Mouse (Mus musculus) bone marrow, adult 2 months (tissue): ENCODE data around the gene Ccnb1. TPM values are rescaled to one million over a fixed set of nuclear protein-coding genes. Genes with fewer than 3 reads are reported as not detected.
"Not testable (repeated sequence)": the region's sequence is repeated elsewhere in the genome, so short reads cannot be mapped to it uniquely, and the experiment has no call there.

Experiments
- H3K27ac ChIP-seq: fragments of 200-500 bp; 2 replicates; pipeline ENCODE4 v1.5.1; 2012; ENCODE audit warnings: low read depth, mild to moderate bottlenecking, control low read depth, inconsistent platforms, low read length; ENCODE audit not compliant: control insufficient read depth, poor library complexity, insufficient read depth
- H3K4me1 ChIP-seq: fragments of 200-500 bp; 2 replicates; pipeline ENCODE4 v1.6.1; 2011; ENCODE audit warnings: low read length; ENCODE audit not compliant: control insufficient read depth, insufficient read depth
- H3K4me3 ChIP-seq: fragments of 200-500 bp; replicated peaks from 2 replicates; pipeline ENCODE3; 2011; ENCODE audit warnings: mild to moderate bottlenecking, low read depth, low read length, control low read depth; ENCODE audit not compliant: control insufficient read depth
- CTCF ChIP-seq: fragments of 200-500 bp; IDR thresholded peaks from 2 replicates; pipeline ENCODE4 v1.5.1; 2011; ENCODE audit warnings: low read length, control low read depth; ENCODE audit not compliant: control insufficient read depth, insufficient read depth
- POLR2A ChIP-seq: fragments of 200-500 bp; IDR thresholded peaks from 2 replicates; pipeline ENCODE4 v1.6.1; 2011; ENCODE audit warnings: low read depth, mild to moderate bottlenecking, control low read depth, low read length, borderline replicate concordance; ENCODE audit not compliant: control insufficient read depth
- WGBS: fragments of 180-500 bp; shearing (Covaris S2); methylation state at CpG from one replicate; pipeline ENCODE4 v1.1.7; 2018; 5-methylcytosine and 5-hydroxymethylcytosine counted together
- polyA plus RNA-seq: library from polyadenylated mRNA; stranded (reverse); fragments of >200 nt; gene quantifications from 2 replicates; pipeline ENCODE4 v1.2.4, GENCODE M21; 2011; ENCODE audit warnings: low replicate concordance; ENCODE audit not compliant: missing spikeins, insufficient read depth, insufficient read length

The Ccnb1 gene
- polyA plus RNA-seq, 1 experiment, result 75.7 TPM

GRCm38 (mm10) chr13:100742831-100743230, 43.5 kb downstream of the Ccnb1 start:
- Histone ChIP-seq H3K4me1 (no peaks in the 10 kb centered on the region), H3K27ac (no peak overlapping the region), H3K4me3 (peak overlapping the region; percentile 4)
- WGBS, result 83% methylated on average over 5 of the region's 5 CpGs
- TF ChIP-seq POLR2A, result no peak
- TF ChIP-seq CTCF, result no peak

DNA sequence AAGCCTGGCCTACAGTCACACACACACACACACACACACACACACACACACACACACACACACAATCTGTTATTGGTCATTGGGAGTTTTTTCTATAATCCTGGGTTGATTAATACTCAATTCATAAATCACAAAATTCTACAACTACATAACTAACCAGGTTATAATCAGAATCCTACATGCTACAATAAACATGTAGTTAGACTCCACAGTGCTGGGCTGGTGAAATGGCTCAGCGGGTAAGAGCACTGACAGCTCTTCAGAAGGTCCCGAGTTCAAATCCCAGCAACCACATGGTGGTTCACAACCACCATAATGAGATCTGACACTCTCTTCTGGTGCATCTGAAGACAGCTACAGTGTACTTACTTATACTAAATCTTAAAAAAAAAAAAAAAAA, 53.6 kb downstream of the Ccnb1 start:
- WGBS, result 94% methylated on average over 2 of the region's 2 CpGs
- H3K27ac ChIP-seq, result no peak overlapping the region
- H3K4me3 ChIP-seq, result no peak overlapping the region
- H3K4me1 ChIP-seq, result peaks cover 1% of the 10 kb centered on the region; the same call in 1 of the 2 replicates
- TF ChIP-seq POLR2A, result no peak
- no peak for TF ChIP-seq CTCF

DNA sequence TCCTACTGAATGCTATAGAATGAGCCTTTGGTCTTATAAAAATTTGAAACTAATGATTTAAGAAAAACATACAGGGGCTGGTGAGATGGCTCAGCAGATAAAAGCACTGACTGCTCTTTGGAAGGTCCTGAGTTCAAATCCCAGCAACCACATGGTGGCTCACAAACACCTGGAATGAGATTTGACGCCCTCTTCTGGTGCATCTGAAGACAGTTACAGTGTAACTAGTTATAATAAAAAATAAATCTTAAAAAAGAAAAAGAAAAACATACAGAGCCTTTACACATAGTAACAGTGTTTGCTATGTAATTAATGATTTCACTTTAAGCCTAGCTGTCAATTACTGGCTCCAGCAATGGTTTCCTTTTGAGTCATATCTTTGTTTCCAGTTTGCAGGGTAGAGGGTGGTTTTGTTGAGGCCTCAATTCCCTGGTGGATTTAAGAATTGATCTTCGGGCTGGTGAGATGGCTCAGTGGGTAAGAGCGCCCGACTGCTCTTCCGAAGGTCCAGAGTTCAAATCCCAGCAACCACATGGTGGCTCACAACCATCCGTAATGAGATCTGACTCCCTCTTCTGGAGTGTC, 54.8 kb downstream of the Ccnb1 start:
- not testable (repeated sequence) for H3K4me3 ChIP-seq, H3K4me1 ChIP-seq, H3K27ac ChIP-seq
- WGBS, result 90% methylated on average over 6 of the region's 6 CpGs

- under 1% methylated on average over 19 of the region's 19 CpGs for WGBS
- TF ChIP-seq POLR2A, result no peak
- no peak; the same call in 1 of the 2 replicates for TF ChIP-seq CTCF
- Histone ChIP-seq H3K4me3 (peak within 1 kb of the TSS; percentile 98), H3K27ac (peak within 1 kb of the TSS; percentile 72), H3K4me1 (peaks cover 1% of the 10 kb centered on the region; the same call in 1 of the 2 replicates)
These were observed 55.6 kb downstream of the Ccnb1 start, which contains the start of gene Cdk7 for GRCm38 (mm10) chr13:100730861-100731176. TSS of gene Cdk7 (minus strand) at chr13:100730939.

GRCm38 (mm10) chr13:100730153-100730860, 56.1 kb downstream of the Ccnb1 start:
- TF ChIP-seq CTCF, result no peak
- TF ChIP-seq POLR2A, result no peak

More at GRCm38 (mm10) chr13:100730153-100730860, 56.1 kb downstream of the Ccnb1 start:
- H3K4me1 ChIP-seq, result peaks cover 1% of the 10 kb centered on the region; the same call in 1 of the 2 replicates
- peak overlapping the region; percentile 72 for H3K27ac ChIP-seq
- peak overlapping the region; percentile 98 for H3K4me3 ChIP-seq
- WGBS, result under 1% methylated on average over 30 of the region's 30 CpGs

Other genes starting within 250 kb of the Ccnb1 start
- gene Ocln, start 233.9 kb downstream of the Ccnb1 start, polyA plus RNA-seq, result 0.60 TPM in 1 of 2 replicates, not detected in the other
- 1.4 TPM in 1 of 2 replicates, not detected in the other for gene Marveld2, start 169.6 kb downstream of the Ccnb1 start, polyA plus RNA-seq
- gene Ak6, start 135.6 kb downstream of the Ccnb1 start, polyA plus RNA-seq, result 65.5 and 83.2 TPM in 2 replicates
- gene Rad17, start 135.5 kb downstream of the Ccnb1 start, polyA plus RNA-seq, result 5.0 and 11.9 TPM in 2 replicates
- gene Taf9, start 135.0 kb downstream of the Ccnb1 start, polyA plus RNA-seq, result 5.2 and 8.7 TPM in 2 replicates
- gene Ccdc125, start 116.9 kb downstream of the Ccnb1 start, polyA plus RNA-seq, result 11.6 and 18.3 TPM in 2 replicates
- 18.1 and 24.2 TPM in 2 replicates for gene Cdk7, start 55.6 kb downstream of the Ccnb1 start, polyA plus RNA-seq
- 35.3 and 44.2 TPM in 2 replicates for gene Mrps36, start 41.9 kb downstream of the Ccnb1 start, polyA plus RNA-seq
- 50.0 and 67.5 TPM in 2 replicates for gene Cenph, start 10.7 kb downstream of the Ccnb1 start, polyA plus RNA-seq
- gene Slc30a5, start 46.9 kb upstream of the Ccnb1 start, polyA plus RNA-seq, result 20.7 and 23.2 TPM in 2 replicates